Mouse (Mus musculus): ENCODE measurements around the gene Sohlh2. TPM values are rescaled to one million over a fixed set of nuclear protein-coding genes. Genes with fewer than 3 reads are reported as not detected.

The Sohlh2 gene
- total and polyA plus RNA-seq, 2 experiments from 2014 or later, result not detected

GRCm38 (mm10) chr3:55161144-55161543 is 20.7 kb upstream of the Sohlh2 start:
- ATAC-seq (ENCODE audit: low FRiP score) (no peak), DNase-seq (ENCODE audit: low spot score) (no peak)
- 39% methylated on average over 7 of the region's 7 CpGs for WGBS
- no peaks in the 10 kb centered on the region for H3K9me3 ChIP-seq (ENCODE audit: low read length)
- no peaks in the 10 kb centered on the region for H3K36me3 ChIP-seq (ENCODE audit: insufficient read depth, low read length)
- H3K9ac ChIP-seq (replicated peaks; ENCODE audit: low read length, poor library complexity, severe bottlenecking), result no peak overlapping the region
- TF ChIP-seq CTCF (IDR thresholded peaks at IDR 0.05), result no peak
- H3K27ac ChIP-seq (ENCODE audit: low read depth, low read length), result no peak overlapping the region
- no peaks in the 10 kb centered on the region; the same call in 1 of the 2 replicates for H3K4me1 ChIP-seq (ENCODE audit: insufficient read depth, low read length)
- H3K27me3 ChIP-seq (ENCODE audit: insufficient read depth, low read length), result no peaks in the 10 kb centered on the region
- no peak overlapping the region for H3K4me3 ChIP-seq (ENCODE audit: low read depth, low read length)
- no peak overlapping the region for H3K4me2 ChIP-seq (ENCODE audit: low read depth, low read length, poor library complexity, severe bottlenecking)

- DNase-seq (ENCODE audit: low spot score) (peak; percentile 38), ATAC-seq (ENCODE audit: low FRiP score) (no peak)
- no peak for TF ChIP-seq CTCF (IDR thresholded peaks at IDR 0.05)
- Histone ChIP-seq H3K4me1 (ENCODE audit: insufficient read depth, low read length) (no peaks in the 10 kb centered on the region; the same call in 1 of the 2 replicates), H3K4me3 (ENCODE audit: low read depth, low read length) (no peak overlapping the region), H3K36me3 (ENCODE audit: insufficient read depth, low read length) (no peaks in the 10 kb centered on the region), H3K27ac (ENCODE audit: low read depth, low read length) (no peak overlapping the region), H3K27me3 (ENCODE audit: insufficient read depth, low read length) (no peaks in the 10 kb centered on the region), H3K4me2 (ENCODE audit: low read depth, low read length, poor library complexity, severe bottlenecking) (no peak overlapping the region), H3K9me3 (ENCODE audit: low read length) (no peaks in the 10 kb centered on the region), H3K9ac (replicated peaks; ENCODE audit: low read length, poor library complexity, severe bottlenecking) (no peak overlapping the region)
- WGBS, result 41% methylated on average over 4 of the region's 4 CpGs
Observed at GRCm38 (mm10) chr3:55163510-55163909, 18.3 kb upstream of the Sohlh2 start.

DNA sequence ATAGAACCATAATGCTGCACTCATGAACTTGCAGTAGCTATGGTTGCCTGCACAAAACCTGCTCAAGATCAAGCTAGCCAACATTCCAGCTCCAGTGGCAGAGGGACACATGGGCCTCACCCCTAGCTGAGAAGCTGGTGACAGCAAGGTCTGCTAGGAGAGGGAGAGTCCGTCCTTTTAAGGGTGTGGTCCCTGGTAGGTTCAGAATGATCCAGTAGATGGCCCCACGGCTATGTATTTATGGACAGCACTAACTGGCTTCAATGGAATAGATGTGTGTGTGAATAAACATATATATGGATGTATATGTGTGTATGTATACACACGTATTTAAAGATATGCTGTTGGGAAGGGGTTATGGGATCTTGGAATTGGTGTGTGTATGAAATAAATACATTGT is 9.3 kb upstream of the Sohlh2 start:
- Histone ChIP-seq H3K9ac (replicated peaks; ENCODE audit: low read length, poor library complexity, severe bottlenecking) (no peak overlapping the region), H3K27me3 (ENCODE audit: insufficient read depth, low read length) (no peaks in the 10 kb centered on the region), H3K4me3 (ENCODE audit: low read depth, low read length) (no peak overlapping the region), H3K4me2 (ENCODE audit: low read depth, low read length, poor library complexity, severe bottlenecking) (no peak overlapping the region), H3K36me3 (ENCODE audit: insufficient read depth, low read length) (no peaks in the 10 kb centered on the region), H3K4me1 (ENCODE audit: insufficient read depth, low read length) (no peaks in the 10 kb centered on the region), H3K27ac (ENCODE audit: low read depth, low read length) (no peak overlapping the region), H3K9me3 (ENCODE audit: low read length) (no peaks in the 10 kb centered on the region)
- WGBS, result 79% methylated on average over 3 of the region's 3 CpGs
- no peak for DNase-seq (ENCODE audit: low spot score)
- ATAC-seq (ENCODE audit: low FRiP score), result no peak
- TF ChIP-seq CTCF (IDR thresholded peaks at IDR 0.05), result peak; percentile 20; the same call in 1 of the 2 replicates

- no peak for DNase-seq (ENCODE audit: low spot score)
- H3K9me3 ChIP-seq (ENCODE audit: low read length), result no peaks in the 10 kb centered on the region
- H3K4me2 ChIP-seq (ENCODE audit: low read depth, low read length, poor library complexity, severe bottlenecking), result no peak overlapping the region
- no peaks in the 10 kb centered on the region for H3K4me1 ChIP-seq (ENCODE audit: insufficient read depth, low read length)
- H3K27ac ChIP-seq (ENCODE audit: low read depth, low read length), result no peak overlapping the region
- no peak overlapping the region for H3K9ac ChIP-seq (replicated peaks; ENCODE audit: low read length, poor library complexity, severe bottlenecking)
- 45% methylated on average over 6 of the region's 6 CpGs for WGBS
- H3K36me3 ChIP-seq (ENCODE audit: insufficient read depth, low read length), result no peaks in the 10 kb centered on the region
- no peaks in the 10 kb centered on the region for H3K27me3 ChIP-seq (ENCODE audit: insufficient read depth, low read length)
- no peak for ATAC-seq (ENCODE audit: low FRiP score)
- H3K4me3 ChIP-seq (ENCODE audit: low read depth, low read length), result no peak overlapping the region
- TF ChIP-seq CTCF (IDR thresholded peaks at IDR 0.05), result no peak
Observed at GRCm38 (mm10) chr3:55177271-55177670, 4.6 kb upstream of the Sohlh2 start.

DNA sequence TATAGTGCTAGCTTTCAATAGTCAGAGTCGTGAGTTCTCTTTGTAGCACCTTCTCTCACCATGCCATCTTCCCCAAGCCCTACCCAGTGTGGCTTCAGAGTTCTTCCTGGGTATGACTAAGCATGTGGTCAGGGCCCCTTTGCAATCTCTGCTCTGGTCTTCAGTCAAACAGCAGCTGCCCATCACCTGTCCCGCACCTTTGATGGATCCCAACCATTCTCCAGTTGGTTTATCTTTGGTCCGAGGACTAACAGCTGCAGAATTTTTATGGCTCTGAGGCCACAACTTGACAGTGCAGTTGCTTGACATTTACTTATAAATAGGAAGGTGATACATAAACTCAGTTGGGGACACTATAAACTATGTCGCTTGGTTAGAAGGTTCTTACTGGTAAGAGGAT is 9.8 kb downstream of the Sohlh2 start:
- ATAC-seq (ENCODE audit: low FRiP score), result no peak
- no peak overlapping the region for H3K4me3 ChIP-seq (ENCODE audit: low read depth, low read length)
- no peaks in the 10 kb centered on the region for H3K4me1 ChIP-seq (ENCODE audit: insufficient read depth, low read length)
- no peak for TF ChIP-seq CTCF (IDR thresholded peaks at IDR 0.05)
- H3K27ac ChIP-seq (ENCODE audit: low read depth, low read length), result no peak overlapping the region
- no peak overlapping the region for H3K4me2 ChIP-seq (ENCODE audit: low read depth, low read length, poor library complexity, severe bottlenecking)
- no peaks in the 10 kb centered on the region for H3K9me3 ChIP-seq (ENCODE audit: low read length)
- no peak overlapping the region for H3K9ac ChIP-seq (replicated peaks; ENCODE audit: low read length, poor library complexity, severe bottlenecking)
- H3K27me3 ChIP-seq (ENCODE audit: insufficient read depth, low read length), result no peaks in the 10 kb centered on the region
- DNase-seq (ENCODE audit: low spot score), result no peak
- 92% methylated on average over 4 of the region's 4 CpGs for WGBS
- no peaks in the 10 kb centered on the region for H3K36me3 ChIP-seq (ENCODE audit: insufficient read depth, low read length)

GRCm38 (mm10) chr3:55193351-55193750 is 11.5 kb downstream of the Sohlh2 start:
- Histone ChIP-seq H3K4me3 (ENCODE audit: low read depth, low read length) (no peak overlapping the region), H3K27me3 (ENCODE audit: insufficient read depth, low read length) (no peaks in the 10 kb centered on the region), H3K27ac (ENCODE audit: low read depth, low read length) (no peak overlapping the region), H3K9ac (replicated peaks; ENCODE audit: low read length, poor library complexity, severe bottlenecking) (no peak overlapping the region), H3K9me3 (ENCODE audit: low read length) (no peaks in the 10 kb centered on the region), H3K4me2 (ENCODE audit: low read depth, low read length, poor library complexity, severe bottlenecking) (no peak overlapping the region), H3K4me1 (ENCODE audit: insufficient read depth, low read length) (no peaks in the 10 kb centered on the region), H3K36me3 (ENCODE audit: insufficient read depth, low read length) (no peaks in the 10 kb centered on the region)
- TF ChIP-seq CTCF (IDR thresholded peaks at IDR 0.05), result no peak
- ATAC-seq (ENCODE audit: low FRiP score), result no peak
- no peak for DNase-seq (ENCODE audit: low spot score)
- WGBS, result 63% methylated on average over 2 of the region's 2 CpGs
